Mouse (Mus musculus) hindbrain, embryonic 11.5 days (tissue): ENCODE measurements around the gene Smarca4. TPM values are rescaled to one million over a fixed set of nuclear protein-coding genes. Genes with fewer than 3 reads are reported as not detected.

Source experiments
- ATAC-seq: fragments of 200-750 bp; cut with Nextera tagmentation; 2 replicates; pipeline ENCODE4 v1.8.0; 2017; ENCODE audit warnings: mild to moderate bottlenecking, moderate TSS enrichment, moderate library complexity; ENCODE audit not compliant: low FRiP score
- DNase-seq: peaks from one replicate; pipeline ENCODE4 v3.0.0-alpha.2; 2015; ENCODE audit warnings: low spot score
- H3K27ac ChIP-seq: fragments of 300-500 bp; sonication (generic); 2 replicates; pipeline ENCODE4 v1.5.1; 2014; ENCODE audit warnings: mild to moderate bottlenecking, low read depth, low read length
- H3K27me3 ChIP-seq: fragments of 300-500 bp; sonication (generic); 2 replicates; pipeline ENCODE4 v1.6.1; 2014; ENCODE audit warnings: mild to moderate bottlenecking, low read length, moderate library complexity, mixed read lengths; ENCODE audit not compliant: control insufficient read depth, insufficient read depth
- H3K36me3 ChIP-seq: fragments of 300-500 bp; sonication (generic); 2 replicates; pipeline ENCODE4 v1.6.1; 2014; ENCODE audit warnings: mild to moderate bottlenecking, low read length, moderate library complexity, mixed read lengths; ENCODE audit not compliant: control insufficient read depth, insufficient read depth
- H3K4me1 ChIP-seq: fragments of 300-500 bp; sonication (generic); replicated peaks from 2 replicates; pipeline ENCODE4 v1.6.1; 2014; ENCODE audit warnings: low read length, mixed read lengths; ENCODE audit not compliant: control insufficient read depth, insufficient read depth
- H3K4me2 ChIP-seq: fragments of 300-500 bp; sonication (generic); replicated peaks from 2 replicates; pipeline ENCODE4 v1.6.1; 2014; ENCODE audit warnings: mild to moderate bottlenecking, low read depth, low read length
- H3K4me3 ChIP-seq: fragments of 300-500 bp; sonication (generic); 2 replicates; pipeline ENCODE4 v1.5.1; 2014; ENCODE audit warnings: low read depth, low read length
- H3K9ac ChIP-seq: fragments of 300-500 bp; sonication (generic); 2 replicates; pipeline ENCODE4 v1.6.1; 2014; ENCODE audit warnings: low read depth, low read length
- H3K9me3 ChIP-seq: fragments of 300-500 bp; sonication (generic); 2 replicates; pipeline ENCODE4 v1.6.1; 2016; ENCODE audit warnings: low read length; ENCODE audit not compliant: control insufficient read depth
- WGBS: fragments of 180-500 bp; shearing (Covaris S2); extraction: QIAGEN DNeasy Blood & Tissue Kit; methylation state at CpG from one replicate; pipeline ENCODE4 v1.1.7; 2014; 5-methylcytosine and 5-hydroxymethylcytosine counted together
- polyA plus RNA-seq: library from polyadenylated mRNA; unstranded; fragments of >200 nt; fragmentation: Nextera tagmentation; extraction: Ambion mirVana; gene quantifications from 2 replicates; pipeline ENCODE4 v1.2.1, GENCODE M21; 2014

Gene Smarca4
- polyA plus RNA-seq, 1 experiment from 2014 or later, result 146 TPM

DNA sequence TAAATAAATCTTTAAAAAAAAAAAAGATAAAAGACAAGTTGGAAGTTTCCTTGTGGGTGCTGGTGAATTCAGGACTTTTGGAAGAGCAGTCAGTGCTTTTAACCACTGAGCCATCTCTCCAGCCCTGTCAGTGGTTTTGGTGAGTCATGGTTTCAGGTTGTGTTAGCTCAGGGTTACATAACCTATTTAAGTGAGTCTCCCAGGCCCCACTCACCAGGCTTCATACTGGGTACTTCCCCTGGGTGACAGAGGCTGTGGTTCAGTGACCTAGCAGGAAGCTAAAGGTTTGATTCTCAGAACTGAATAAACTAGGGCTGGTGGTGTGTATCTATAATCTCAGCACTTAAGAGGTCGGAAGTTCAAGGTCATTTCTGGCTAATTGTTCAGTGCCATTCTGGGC lies 6.1 kb upstream of the Smarca4 start:
- no peak overlapping the region for H3K9ac ChIP-seq
- no peaks in the 10 kb centered on the region for H3K4me1 ChIP-seq
- no peak overlapping the region for H3K27ac ChIP-seq
- ATAC-seq, result no peak
- DNase-seq, result no peak
- no peaks in the 10 kb centered on the region for H3K27me3 ChIP-seq
- 95% methylated on average over 1 of the region's 1 CpGs for WGBS
- H3K36me3 ChIP-seq, result no peaks in the 10 kb centered on the region
- H3K4me3 ChIP-seq, result no peak overlapping the region
- no peaks in the 10 kb centered on the region for H3K9me3 ChIP-seq
- no peak overlapping the region for H3K4me2 ChIP-seq

DNA sequence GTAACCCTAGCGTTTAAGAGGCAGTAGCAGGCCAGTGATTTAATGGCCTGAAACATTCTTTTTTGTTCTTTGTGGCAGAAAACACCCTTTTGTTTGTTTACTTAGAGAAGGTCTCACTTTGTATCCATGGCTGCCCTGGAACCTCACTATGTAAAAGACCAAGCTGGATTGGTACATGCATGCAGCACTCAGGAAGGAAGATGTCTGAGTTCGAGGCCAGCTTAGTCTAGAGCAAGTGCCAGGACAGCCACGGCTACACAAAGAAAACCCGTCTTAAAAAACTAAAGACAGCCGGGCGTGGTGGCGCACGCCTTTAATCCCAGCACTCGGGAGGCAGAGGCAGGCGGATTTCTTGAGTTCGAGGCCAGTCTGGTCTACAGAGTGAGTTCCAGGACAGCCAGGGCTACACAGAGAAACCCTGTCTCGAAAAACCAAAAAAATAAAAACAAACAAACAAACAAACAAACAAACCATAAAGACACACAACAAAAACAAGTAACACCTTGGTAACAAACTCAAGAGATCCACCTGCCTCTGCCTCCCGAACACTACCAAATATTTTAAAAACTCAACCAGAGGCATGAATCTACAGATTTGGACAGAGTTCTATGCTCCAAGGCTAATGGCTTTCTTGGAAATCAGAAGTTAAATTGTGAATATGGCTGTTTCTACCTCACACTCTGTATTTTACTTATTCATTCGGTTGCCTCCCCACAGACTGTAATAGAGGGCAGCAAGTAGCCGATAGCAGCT lies 929 bp upstream of the Smarca4 start:
- peak overlapping the region; percentile 63 for H3K4me3 ChIP-seq
- H3K4me1 ChIP-seq, result no peaks in the 10 kb centered on the region; the same call in 1 of the 2 replicates
- ATAC-seq (no peak), DNase-seq (no peak)
- H3K9me3 ChIP-seq, result no peaks in the 10 kb centered on the region
- 80% methylated on average over 15 of the region's 15 CpGs for WGBS
- H3K4me2 ChIP-seq, result peak overlapping the region; percentile 63
- no peaks in the 10 kb centered on the region for H3K36me3 ChIP-seq
- no peaks in the 10 kb centered on the region for H3K27me3 ChIP-seq
- peak overlapping the region; percentile 80 for H3K9ac ChIP-seq
- H3K27ac ChIP-seq, result peak overlapping the region; percentile 98

DNA sequence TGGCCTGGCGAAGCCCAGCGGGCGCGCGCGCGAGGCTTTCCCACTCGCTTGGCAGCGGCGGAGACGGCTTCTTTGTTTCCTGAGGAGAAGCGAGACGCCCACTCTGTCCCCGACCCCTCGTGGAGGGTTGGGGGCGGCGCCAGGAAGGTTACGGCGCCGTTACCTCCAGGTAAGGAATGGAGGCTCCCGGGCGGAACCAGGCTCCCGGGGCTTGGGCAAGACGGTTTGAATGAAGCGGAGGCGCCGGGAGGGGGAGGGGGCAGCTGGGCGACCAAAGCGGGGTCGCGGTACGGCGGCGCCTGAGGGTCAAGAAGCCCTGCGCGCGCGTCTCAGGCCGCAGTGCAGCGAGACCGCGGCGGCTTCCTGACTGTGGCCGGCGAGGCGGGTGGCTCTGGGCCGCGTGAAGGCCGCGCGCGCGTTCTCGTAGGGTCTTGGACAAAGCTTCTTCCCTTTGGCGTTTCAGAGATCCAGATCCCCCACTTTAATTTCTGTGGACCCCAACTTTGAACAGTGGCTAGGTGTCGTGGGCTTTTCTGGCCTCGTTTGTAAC lies 338 bp downstream of the Smarca4 start:
- Histone ChIP-seq H3K27me3 (no peaks in the 10 kb centered on the region), H3K36me3 (no peaks in the 10 kb centered on the region), H3K9ac (peak overlapping the region; percentile 83), H3K4me2 (peak overlapping the region; percentile 72), H3K4me3 (peak overlapping the region; percentile 63), H3K4me1 (no peaks in the 10 kb centered on the region; the same call in 1 of the 2 replicates), H3K27ac (peak overlapping the region; percentile 98), H3K9me3 (no peaks in the 10 kb centered on the region)
- peak; percentile 93 for DNase-seq
- under 1% methylated on average over 50 of the region's 57 CpGs for WGBS
- ATAC-seq, result peak; percentile 88

DNA sequence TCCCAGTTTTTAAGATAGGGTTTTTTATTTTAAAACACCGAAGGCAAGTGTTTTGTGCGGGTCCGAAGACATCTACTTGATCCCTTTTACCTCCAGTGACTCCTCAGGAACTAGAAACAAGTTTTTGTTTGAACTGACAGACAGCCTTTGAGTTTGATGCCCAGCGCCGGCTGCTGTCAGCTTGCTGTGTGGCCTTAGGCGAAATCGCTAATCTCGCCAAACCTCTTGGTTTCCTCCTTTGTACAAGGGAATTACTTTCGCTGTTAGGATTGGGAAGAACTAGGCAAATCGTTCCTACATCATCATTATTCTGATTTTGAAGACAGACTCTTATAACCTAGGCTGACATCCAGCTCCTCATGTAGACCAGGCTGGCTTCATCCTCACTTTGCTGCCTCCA lies 1.1 kb downstream of the Smarca4 start:
- peak overlapping the region; percentile 63 for H3K4me3 ChIP-seq

DNA sequence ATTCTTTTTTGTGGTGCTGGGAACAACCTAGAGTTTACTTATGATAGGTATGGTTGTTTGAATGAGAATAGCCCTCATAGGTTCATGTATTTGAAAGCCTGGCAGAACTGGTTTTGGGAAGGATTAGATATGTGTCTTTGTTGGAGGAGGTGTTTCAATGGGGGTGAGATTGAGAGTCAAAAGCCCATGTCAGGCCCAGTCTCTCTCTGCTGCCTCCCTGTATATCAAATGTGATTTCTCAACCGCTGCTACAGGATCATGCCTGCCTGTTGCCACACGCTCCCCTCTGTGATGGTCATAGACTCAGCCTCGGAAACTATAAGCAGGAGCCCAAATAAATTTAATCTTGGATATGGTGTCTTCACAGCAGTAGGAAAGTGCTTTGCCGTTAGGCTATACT lies 4.3 kb downstream of the Smarca4 start:
- WGBS, result 92% methylated on average over 4 of the region's 4 CpGs
- ATAC-seq (no peak), DNase-seq (no peak)

More for the DNA sequence above, 1.1 kb downstream of the Smarca4 start:
- no peaks in the 10 kb centered on the region for H3K36me3 ChIP-seq
- no peaks in the 10 kb centered on the region for H3K9me3 ChIP-seq
- no peaks in the 10 kb centered on the region; the same call in 1 of the 2 replicates for H3K4me1 ChIP-seq
- peak overlapping the region; percentile 72 for H3K4me2 ChIP-seq
- WGBS, result 10% methylated on average over 10 of the region's 10 CpGs
- no peaks in the 10 kb centered on the region for H3K27me3 ChIP-seq
- peak overlapping the region; percentile 83 for H3K9ac ChIP-seq
- peak overlapping the region; percentile 98; the same call in 1 of the 2 replicates for H3K27ac ChIP-seq
- DNase-seq, result peak; percentile 47
- no peak for ATAC-seq

DNA sequence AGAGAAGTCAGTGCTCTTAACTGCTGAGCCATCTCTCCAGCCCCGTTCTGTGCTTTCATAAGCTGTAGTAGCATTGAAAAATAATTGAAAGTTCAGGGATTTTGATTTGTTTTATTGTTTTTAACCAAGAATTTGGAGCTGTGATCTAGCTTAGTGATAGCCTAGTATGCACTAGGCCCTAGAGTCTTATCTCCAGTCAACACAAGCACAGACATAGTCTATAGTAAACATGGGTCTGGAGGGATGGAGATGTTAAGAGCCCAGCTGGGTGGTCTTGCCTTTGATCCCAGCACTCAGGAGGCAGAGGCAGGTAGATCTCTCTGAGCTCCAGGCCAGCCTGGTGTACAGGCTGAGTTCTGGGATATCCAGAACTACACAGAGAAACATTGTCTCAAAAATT lies 6.7 kb downstream of the Smarca4 start:
- no peaks in the 10 kb centered on the region for H3K9me3 ChIP-seq
- DNase-seq (no peak), ATAC-seq (no peak)
- no peaks in the 10 kb centered on the region; the same call in 1 of the 2 replicates for H3K4me1 ChIP-seq
- no peak overlapping the region for H3K27ac ChIP-seq
- no peak overlapping the region for H3K9ac ChIP-seq
- no peak overlapping the region for H3K4me3 ChIP-seq
- H3K4me2 ChIP-seq, result no peak overlapping the region
- H3K36me3 ChIP-seq, result no peaks in the 10 kb centered on the region
- WGBS, result 94% methylated on average over 1 of the region's 1 CpGs
- no peaks in the 10 kb centered on the region for H3K27me3 ChIP-seq

More for the DNA sequence above, 4.3 kb downstream of the Smarca4 start:
- no peaks in the 10 kb centered on the region for H3K36me3 ChIP-seq
- H3K4me1 ChIP-seq, result no peaks in the 10 kb centered on the region; the same call in 1 of the 2 replicates
- no peak overlapping the region for H3K27ac ChIP-seq
- no peaks in the 10 kb centered on the region for H3K9me3 ChIP-seq
- no peak overlapping the region for H3K4me3 ChIP-seq
- H3K27me3 ChIP-seq, result no peaks in the 10 kb centered on the region
- H3K9ac ChIP-seq, result no peak overlapping the region
- no peak overlapping the region for H3K4me2 ChIP-seq

DNA sequence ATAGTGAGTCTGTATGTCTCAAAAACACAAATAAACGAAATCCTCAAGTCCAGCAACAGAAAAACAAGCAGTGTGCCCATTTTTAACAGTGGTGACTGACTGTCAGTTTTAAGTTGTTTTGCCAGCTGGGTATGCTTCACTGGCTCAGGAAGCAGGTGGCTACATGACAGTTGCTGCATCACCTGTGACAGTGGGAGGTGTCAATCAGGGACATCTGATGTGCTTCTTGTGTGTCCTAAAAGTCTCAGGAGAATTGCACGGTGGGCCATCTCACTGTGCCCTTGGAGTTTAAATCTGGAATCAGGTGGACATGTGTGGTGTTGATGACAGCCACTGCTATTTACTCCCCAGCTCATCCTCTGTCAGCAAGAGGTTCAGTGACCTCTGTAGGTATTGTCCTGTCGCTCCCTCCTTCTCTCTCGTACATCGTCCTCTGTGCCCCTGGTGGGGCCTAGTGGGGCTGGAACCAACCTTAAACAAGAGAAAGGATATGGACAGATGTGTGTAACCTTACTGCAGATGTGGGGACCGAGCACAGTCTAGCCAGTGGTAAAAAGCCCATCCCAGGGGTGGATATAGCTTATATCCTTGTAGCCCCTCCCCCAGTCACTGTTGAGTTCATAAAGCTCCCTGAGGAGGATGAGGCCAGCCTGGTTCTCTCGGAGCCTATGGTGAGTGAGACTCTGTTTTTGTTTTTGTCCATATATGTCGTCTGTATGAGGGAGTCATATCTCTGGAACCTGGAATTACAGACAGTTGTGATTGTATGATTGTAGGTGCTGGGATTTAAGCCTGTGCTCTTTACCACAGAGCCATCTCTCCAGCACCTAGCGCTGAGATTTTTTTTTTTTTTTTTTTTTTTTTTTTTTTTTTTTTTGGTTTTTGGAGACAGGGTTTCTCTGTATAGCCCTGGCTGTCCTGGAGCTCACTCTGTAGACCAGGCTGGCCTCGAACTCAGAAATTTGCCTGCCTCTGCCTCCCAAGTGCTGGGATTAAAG lies 9.7 kb downstream of the Smarca4 start:
- H3K9ac ChIP-seq, result no peak overlapping the region
- H3K27ac ChIP-seq, result no peak overlapping the region
- H3K27me3 ChIP-seq, result no peaks in the 10 kb centered on the region
- H3K36me3 ChIP-seq, result no peaks in the 10 kb centered on the region
- DNase-seq (no peak), ATAC-seq (no peak)
- no peaks in the 10 kb centered on the region for H3K9me3 ChIP-seq
- no peak overlapping the region for H3K4me2 ChIP-seq
- H3K4me1 ChIP-seq, result no peaks in the 10 kb centered on the region
- H3K4me3 ChIP-seq, result no peak overlapping the region
- WGBS, result 91% methylated on average over 10 of the region's 10 CpGs

DNA sequence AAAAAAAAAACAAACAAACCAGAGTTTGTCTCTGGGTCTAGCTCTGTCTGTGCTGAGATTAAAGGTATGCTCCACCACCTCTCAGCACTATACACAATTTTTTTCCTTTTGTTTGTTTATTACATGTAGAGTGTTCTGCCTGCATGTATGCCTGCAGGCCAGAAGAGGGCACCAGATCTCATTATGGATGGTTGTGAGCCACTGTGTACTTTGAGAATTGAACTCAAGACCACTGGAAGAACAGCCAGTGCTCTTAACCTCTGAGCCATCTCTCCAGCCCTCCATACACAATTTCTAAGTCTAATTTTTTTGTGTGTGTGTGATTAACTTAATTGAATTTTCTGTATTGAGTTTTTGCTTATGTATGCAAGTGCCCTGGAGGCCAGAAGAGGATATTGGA lies 10.6 kb downstream of the Smarca4 start:
- Histone ChIP-seq H3K9me3 (no peaks in the 10 kb centered on the region), H3K4me3 (no peak overlapping the region), H3K4me2 (no peak overlapping the region), H3K9ac (no peak overlapping the region), H3K4me1 (no peaks in the 10 kb centered on the region), H3K36me3 (no peaks in the 10 kb centered on the region), H3K27ac (no peak overlapping the region), H3K27me3 (no peaks in the 10 kb centered on the region)
- ATAC-seq, result no peak
- no peak for DNase-seq
